Mouse (Mus musculus): ENCODE measurements around the gene Gm4565. TPM values are rescaled to one million over a fixed set of nuclear protein-coding genes. Genes with fewer than 3 reads are reported as not detected.
"Not testable (repeated sequence)": the region's sequence is repeated elsewhere in the genome, so short reads cannot be mapped to it uniquely, and the experiment has no call there.

Gm4565 gene
- not detected for total RNA-seq (2021)
- long read RNA-seq, experiment 1, result 0 reads
- long read RNA-seq, experiment 2, result 0 reads

DNA sequence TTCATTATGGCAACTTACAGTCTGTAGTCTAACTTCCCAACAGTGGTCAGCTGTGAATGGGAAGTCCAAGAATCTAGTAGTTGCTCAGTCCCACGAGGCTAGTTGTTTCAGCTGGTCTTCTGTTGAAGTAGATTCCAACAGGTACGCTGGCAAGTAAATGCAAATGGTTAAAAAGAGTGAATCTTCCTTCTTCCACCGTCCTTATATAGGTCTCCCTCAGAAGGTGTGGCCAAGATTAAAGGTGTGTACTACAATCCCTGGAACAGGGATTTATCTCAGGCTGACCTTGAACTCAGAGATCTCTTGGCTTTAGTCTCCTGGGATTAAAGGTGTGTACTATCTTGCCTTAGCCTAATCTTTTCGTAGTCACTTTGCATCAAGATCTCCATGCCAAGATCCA, at the start of gene Gm4565:
Gene Gm4565, minus strand, starts transcription at position 101 of the 400 bp plus-strand sequence.
- DNase-seq (ENCODE audit: low spot score in 2 of 2); intact Hi-C loops (cut with DNase I): not testable (repeated sequence)

GRCm38 (mm10) chr7:22565243-22565642, 22.7 kb downstream of the Gm4565 start, which contains the start of gene Gm4201:
TSS of gene Gm4201 (minus strand) at chr7:22565343.
- DNase-seq (ENCODE audit: low spot score in 2 of 2); intact Hi-C loops (cut with DNase I): not testable (repeated sequence)

- DNase-seq (ENCODE audit: low spot score in 2 of 2); intact Hi-C loops (cut with DNase I): not testable (repeated sequence)
Measured at GRCm38 (mm10) chr7:22534787-22535186, 53.1 kb downstream of the Gm4565 start, which contains the start of gene Gm8677. TSS of gene Gm8677 (minus strand) at chr7:22534887.

Other genes with a start within 250 kb of the Gm4565 start
- gene Gm8660, start 217.1 kb downstream of the Gm4565 start, total RNA-seq (2021), result not detected
- not detected for gene Vmn1r148, start 174.5 kb downstream of the Gm4565 start, total RNA-seq (2021)
- gene Vmn1r149, start 149.9 kb downstream of the Gm4565 start, total RNA-seq (2021), result not detected
- not detected for gene Gm10665, start 124.1 kb downstream of the Gm4565 start, total RNA-seq (2021)
- gene Vmn1r151, start 88.4 kb downstream of the Gm4565 start, total RNA-seq (2021), result not detected
- gene Vmn1r152, start 65.2 kb downstream of the Gm4565 start, total RNA-seq (2021), result not detected
- gene Gm8677, start 53.2 kb downstream of the Gm4565 start, total RNA-seq (2021), result not detected
- not detected for gene Gm4201, start 22.8 kb downstream of the Gm4565 start, total RNA-seq (2021)
- gene Vmn1r155, start 69.9 kb upstream of the Gm4565 start, total RNA-seq (2021), result not detected
- not detected for gene Gm8693, start 104.2 kb upstream of the Gm4565 start, total RNA-seq (2021)
- gene Gm4567, start 131.6 kb upstream of the Gm4565 start, total RNA-seq (2021), result not detected
- gene Vmn1r157, start 173.6 kb upstream of the Gm4565 start, total RNA-seq (2021), result not detected
- not detected for gene Vmn1r158, start 202.7 kb upstream of the Gm4565 start, total RNA-seq (2021)